In genomic region chr9:50855133-50855766, GRCm38 (mm10) we compare ENCODE assay signal across 16 mouse cellular contexts. TPM values are rescaled to one million over a fixed set of nuclear protein-coding genes. Genes with fewer than 3 reads are reported as not detected.
DNase-seq lines count a peak whose midpoint lies in the region; ATAC-seq and TF ChIP-seq lines count a peak whose summit lies in the region.
"Had no signal": no experiment of that assay in that cellular context is flagged by ENCODE, and none has a peak within 500 bp of the region (broad histone marks: within the 10 kb centered on the region; RNA-seq: fewer than 3 reads in every experiment).

No protein-coding gene starts in this region.

- peaks cover 19% of the 10 kb centered on the region for H3K36me3 ChIP-seq in G1E (replicated peaks)
- peaks cover 21% of the 10 kb centered on the region for H3K36me3 ChIP-seq in erythroblast, embryonic 14.5 days (ENCODE audit: control insufficient read depth)
- peaks cover 13% of the 10 kb centered on the region for H3K36me3 ChIP-seq in liver, postnatal 0 days (replicated peaks; ENCODE audit: insufficient read depth, low read length)
- peaks cover 17% of the 10 kb centered on the region for H3K36me3 ChIP-seq in midbrain, embryonic 10.5 days

- H3K4me2 ChIP-seq in liver, postnatal 0 days (ENCODE audit: low read depth, low read length): peak overlapping the region; percentile 91

- TF ChIP-seq CTCF in gastrocnemius, adult 2 months (IDR thresholded peaks at IDR 0.05): no peak
- no peak for TF ChIP-seq CTCF in G1E (IDR thresholded peaks at IDR 0.05; ENCODE audit: low read depth, low read length)
- no peak for TF ChIP-seq CTCF in liver, postnatal 0 days (IDR thresholded peaks at IDR 0.05; ENCODE audit: low read depth)

- H3K9me3 ChIP-seq in G1E (replicated peaks): no peaks in the 10 kb centered on the region
- H3K9me3 ChIP-seq in erythroblast, embryonic 14.5 days (ENCODE audit: control insufficient read depth, low read length): no peaks in the 10 kb centered on the region
- H3K9me3 ChIP-seq in liver, postnatal 0 days (ENCODE audit: low read length): no peaks in the 10 kb centered on the region
- no peaks in the 10 kb centered on the region for H3K9me3 ChIP-seq in midbrain, embryonic 10.5 days (replicated peaks)
- H3K9me3 ChIP-seq: embryonic facial prominence, embryonic 15.5 days; forebrain, embryonic 13.5 days; hindbrain, embryonic 10.5 days; neural tube, embryonic 13.5 days had no signal

- no peak overlapping the region for H3K27ac ChIP-seq in gastrocnemius, adult 2 months
- peak overlapping the region; percentile 80 for H3K27ac ChIP-seq in liver, postnatal 0 days (ENCODE audit: low read depth)
- no peak overlapping the region for H3K27ac ChIP-seq in midbrain, embryonic 10.5 days (replicated peaks)

- ATAC-seq in G1E (ENCODE audit: extremely low read depth, insufficient number of reproducible peaks, low FRiP score, poor library complexity, severe bottlenecking): peak; percentile 62
- no peak for ATAC-seq in liver, postnatal 0 days
- ATAC-seq: forebrain, embryonic 13.5 days had no signal

- no peaks in the 10 kb centered on the region for H3K27me3 ChIP-seq in G1E (ENCODE audit: insufficient read depth, low read length)
- H3K27me3 ChIP-seq in erythroblast, embryonic 14.5 days (ENCODE audit: control insufficient read depth): no peaks in the 10 kb centered on the region
- H3K27me3 ChIP-seq in liver, postnatal 0 days (ENCODE audit: insufficient read depth, low read length): no peaks in the 10 kb centered on the region
- no peaks in the 10 kb centered on the region; the same call in 1 of the 2 replicates for H3K27me3 ChIP-seq in midbrain, embryonic 10.5 days (ENCODE audit: low read depth, poor library complexity, severe bottlenecking)
- H3K27me3 ChIP-seq: embryonic facial prominence, embryonic 15.5 days; forebrain, embryonic 13.5 days; neural tube, embryonic 13.5 days had no signal

- peak; percentile 2 for DNase-seq in gastrocnemius, adult 2 months
- DNase-seq in gastrocnemius, postnatal 25 days: no peak
- no peak for DNase-seq in G1E (ENCODE audit: low spot score)
- DNase-seq in liver, postnatal 0 days: no peak
- DNase-seq in cerebellum, postnatal 10 days: no peak
- DNase-seq in midbrain, embryonic 10.5 days (ENCODE audit: low spot score): no peak
- DNase-seq: adrenal gland, postnatal 25 days; B cell, adult 2 months; kidney, adult 9 months; lung, postnatal 10 days; thymus, postnatal 4 days had no signal

- peak; percentile 64; the same call in 1 of the 2 replicates for TF ChIP-seq EP300 in liver, postnatal 0 days (IDR thresholded peaks at IDR 0.05; ENCODE audit: low read depth)

- WGBS in liver, postnatal 0 days (ENCODE audit: insufficient replicate concordance): 56% methylated on average over 5 of the region's 5 CpGs
- WGBS in midbrain, embryonic 10.5 days: 91% methylated on average over 5 of the region's 5 CpGs

- peaks cover 78% of the 10 kb centered on the region for H3K4me1 ChIP-seq in G1E (ENCODE audit: insufficient read depth, low read depth, low read length)
- H3K4me1 ChIP-seq in erythroblast, embryonic 14.5 days (ENCODE audit: control insufficient read depth): peaks cover 86% of the 10 kb centered on the region
- H3K4me1 ChIP-seq in liver, postnatal 0 days (ENCODE audit: insufficient read depth): peaks cover 40% of the 10 kb centered on the region
- H3K4me1 ChIP-seq in midbrain, embryonic 10.5 days: peaks cover 44% of the 10 kb centered on the region

- H3K4me3 ChIP-seq in gastrocnemius, adult 2 months: no peak overlapping the region
- H3K4me3 ChIP-seq in G1E (ENCODE audit: low read depth, low read length): no peak overlapping the region; the same call in 1 of the 2 replicates
- peak overlapping the region; percentile 87 for H3K4me3 ChIP-seq in erythroblast, embryonic 14.5 days (replicated peaks)
- 0 out of 2 replicates have a peak overlapping the region, but pooled peaks have one; percentile 85 for H3K4me3 ChIP-seq in liver, postnatal 0 days (ENCODE audit: low read depth, low read length)
- H3K4me3 ChIP-seq in midbrain, embryonic 10.5 days: no peak overlapping the region

- intact Hi-C loops in gastrocnemius, adult 2 months (cut with DNase I): no loop called here

- H3K9ac ChIP-seq in liver, postnatal 0 days (replicated peaks): no peak overlapping the region
- H3K9ac ChIP-seq: embryonic facial prominence, embryonic 15.5 days had no signal

RNA-seq across cellular contexts. Expression of gene Ppp2r1b, which starts 10.1 kb away (rescaled TPM):
- total RNA-seq in gastrocnemius, adult 2 months (2021): 1 to 10 TPM; 5.9 to 7.6 TPM
- total RNA-seq in gastrocnemius, postnatal 25 days (2021): 1 to 10 TPM; 5.0 to 7.9 TPM
- total RNA-seq in G1E (2014; fragmentation: Nextera tagmentation) (57.7 and 68.7 TPM in 2 replicates), G1E (2017) (82.9 and 93.0 TPM in 2 replicates)
- polyA plus RNA-seq in G1E (2012): 18.9 and 21.3 TPM in 2 replicates
- polyA plus RNA-seq in erythroblast, embryonic 14.5 days (2012): 0.75 and 0.92 TPM in 2 replicates
- polyA plus RNA-seq in liver, postnatal 0 days (2015; fragmentation: Nextera tagmentation; extraction: Ambion mirVana): 18.8 and 29.0 TPM in 2 replicates
- polyA plus RNA-seq in midbrain, embryonic 10.5 days (2016; fragmentation: Nextera tagmentation; extraction: Ambion mirVana): 143 and 160 TPM in 2 replicates

Comparison
In these comparisons a context has a peak if more than half of its experiments do, and no peak if none do; other contexts are left out.
1. H3K4me3 ChIP-seq: peak in erythroblast, embryonic 14.5 days (single experiment) and liver, postnatal 0 days (single experiment); none in gastrocnemius, adult 2 months (single experiment), G1E (single experiment) and midbrain, embryonic 10.5 days (single experiment).
2. RNA of gene Ppp2r1b, which starts 10.1 kb away (polyA plus RNA-seq): 143 to 160 TPM in midbrain, embryonic 10.5 days, 18.8 to 29.0 TPM in liver, postnatal 0 days and 18.9 to 21.3 TPM in G1E; 0.75 to 0.92 TPM in erythroblast, embryonic 14.5 days; every median in the first group is over 10 times any median in the second.